Mouse (Mus musculus): ENCODE measurements at regions not wholly inside any gene's neighbourhood (a gene's known extent, or its start where the extent isn't known, plus 50 kb on each side); places are given as distances from the start of the nearest gene placed in this dataset.
A peak's percentile ranks its signal among the peaks of the same experiment; 100 is the strongest.

- no peak for DNase-seq (ENCODE audit: low read depth, low spot score)
Measured at GRCm38 (mm10) chrX:12466312-12466711, 121.3 kb upstream of the Atp6ap2 start.

- DNase-seq (ENCODE audit: low read depth, low spot score): no peak
Measured at GRCm38 (mm10) chrX:12466897-12467296, 120.7 kb upstream of the Atp6ap2 start.

GRCm38 (mm10) chrX:12467528-12468179, 119.9 kb upstream of the Atp6ap2 start:
- DNase-seq (ENCODE audit: low read depth, low spot score): no peak

- no peak for DNase-seq (ENCODE audit: low read depth, low spot score)
Measured at GRCm38 (mm10) chrX:12472296-12472695, 115.3 kb upstream of the Atp6ap2 start.

GRCm38 (mm10) chrX:12479207-12479606, 108.4 kb upstream of the Atp6ap2 start:
- peak; percentile 47 for DNase-seq (ENCODE audit: low read depth, low spot score)

- no peak for DNase-seq (ENCODE audit: low read depth, low spot score)
Measured at GRCm38 (mm10) chrX:12490957-12491356, 96.6 kb upstream of the Atp6ap2 start.

- DNase-seq (ENCODE audit: low read depth, low spot score): no peak
Measured at GRCm38 (mm10) chrX:12493216-12493615, 94.4 kb upstream of the Atp6ap2 start.

- DNase-seq (ENCODE audit: low read depth, low spot score): no peak
Measured at GRCm38 (mm10) chrX:12493916-12494315, 93.7 kb upstream of the Atp6ap2 start.

- no peak for DNase-seq (ENCODE audit: low read depth, low spot score)
Measured at GRCm38 (mm10) chrX:12494535-12494934, 93.1 kb upstream of the Atp6ap2 start.

- no peak for DNase-seq (ENCODE audit: low read depth, low spot score)
Measured at GRCm38 (mm10) chrX:12500601-12501000, 87.0 kb upstream of the Atp6ap2 start.

GRCm38 (mm10) chrX:12502364-12502763, 85.2 kb upstream of the Atp6ap2 start:
- no peak for DNase-seq (ENCODE audit: low read depth, low spot score)

GRCm38 (mm10) chrX:12503581-12503980, 84.0 kb upstream of the Atp6ap2 start:
- no peak for DNase-seq (ENCODE audit: low read depth, low spot score)

- no peak for DNase-seq (ENCODE audit: low read depth, low spot score)
Measured at GRCm38 (mm10) chrX:12511119-12511518, 76.5 kb upstream of the Atp6ap2 start.

GRCm38 (mm10) chrX:12525044-12525443, 62.6 kb upstream of the Atp6ap2 start:
- DNase-seq (ENCODE audit: low read depth, low spot score): no peak

- no peak for DNase-seq (ENCODE audit: low read depth, low spot score)
Measured at GRCm38 (mm10) chrX:12530406-12531311, 56.9 kb upstream of the Atp6ap2 start.
